ENCODE assay signal across 8 mouse cellular contexts in the genomic region with DNA sequence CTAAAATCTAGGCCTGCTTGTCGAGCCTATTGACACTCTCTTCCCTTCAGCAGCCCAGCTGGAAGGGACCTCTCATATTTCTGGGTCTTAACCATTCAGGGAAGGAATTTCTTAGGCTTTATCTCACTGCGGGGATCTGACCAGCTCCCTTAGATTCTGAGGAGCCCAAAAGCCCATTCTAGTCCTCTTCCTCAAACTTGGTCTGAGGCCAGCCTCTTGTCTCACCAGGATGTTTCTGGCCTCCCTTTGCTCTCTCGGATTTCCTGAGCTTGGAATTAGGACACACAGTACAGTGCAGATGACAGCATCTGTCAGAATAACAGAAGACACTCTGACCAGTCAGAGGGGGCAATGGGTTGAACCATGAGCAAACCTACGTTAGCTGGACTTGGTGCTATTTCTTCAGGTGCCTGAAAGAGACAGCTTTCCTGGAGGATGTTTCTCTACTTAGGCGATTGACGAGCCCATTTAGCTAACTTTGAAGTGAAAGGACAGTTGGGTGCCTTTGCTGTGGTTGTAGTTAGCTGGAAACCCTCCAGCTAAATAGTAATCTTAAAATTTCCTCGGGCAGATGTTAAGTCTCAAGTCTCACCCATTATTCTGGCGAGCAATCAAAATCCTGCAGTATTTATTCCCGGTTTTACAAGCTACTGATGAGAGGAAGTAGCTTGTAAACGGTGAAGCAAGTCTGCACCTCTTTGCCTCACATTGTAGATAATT. TPM values are rescaled to one million over a fixed set of nuclear protein-coding genes. Genes with fewer than 3 reads are reported as not detected.
DNase-seq lines count a peak whose midpoint lies in the region; ATAC-seq and TF ChIP-seq lines count a peak whose summit lies in the region.

No protein-coding gene starts in this region.

- no peak overlapping the region for H3K27ac ChIP-seq in forebrain, embryonic 11.5 days (ENCODE audit: low read depth, low read length)
- no peak overlapping the region for H3K27ac ChIP-seq in hindbrain, embryonic 13.5 days
- no peak overlapping the region for H3K27ac ChIP-seq in liver, embryonic 11.5 days (ENCODE audit: low read depth, low read length)
- H3K27ac ChIP-seq in neural tube, embryonic 13.5 days (replicated peaks): no peak overlapping the region

- no peaks in the 10 kb centered on the region for H3K27me3 ChIP-seq in G1E (ENCODE audit: insufficient read depth, low read length)
- H3K27me3 ChIP-seq in forebrain, embryonic 11.5 days (ENCODE audit: control insufficient read depth, insufficient read depth, low read length): no peaks in the 10 kb centered on the region
- no peaks in the 10 kb centered on the region for H3K27me3 ChIP-seq in hindbrain, embryonic 13.5 days
- no peaks in the 10 kb centered on the region for H3K27me3 ChIP-seq in liver, embryonic 11.5 days (replicated peaks; ENCODE audit: control insufficient read depth, insufficient read depth, low read length)
- no peaks in the 10 kb centered on the region for H3K27me3 ChIP-seq in neural tube, embryonic 13.5 days

- no peaks in the 10 kb centered on the region for H3K9me3 ChIP-seq in G1E (replicated peaks)
- H3K9me3 ChIP-seq in forebrain, embryonic 11.5 days (ENCODE audit: control insufficient read depth, low read length): no peaks in the 10 kb centered on the region
- no peaks in the 10 kb centered on the region for H3K9me3 ChIP-seq in hindbrain, embryonic 13.5 days
- no peaks in the 10 kb centered on the region for H3K9me3 ChIP-seq in liver, embryonic 11.5 days (ENCODE audit: control insufficient read depth, low read length)
- H3K9me3 ChIP-seq in neural tube, embryonic 13.5 days: no peaks in the 10 kb centered on the region

- H3K9ac ChIP-seq in forebrain, embryonic 11.5 days (ENCODE audit: low read length): peak overlapping the region; percentile 27; the same call in 1 of the 2 replicates
- peak overlapping the region; percentile 97 for H3K9ac ChIP-seq in hindbrain, embryonic 13.5 days
- H3K9ac ChIP-seq in liver, embryonic 11.5 days (ENCODE audit: low read depth, low read length): peak overlapping the region; percentile 70
- H3K9ac ChIP-seq in neural tube, embryonic 13.5 days: peak overlapping the region; percentile 95

- no peak for ATAC-seq in G1E (ENCODE audit: extremely low read depth, insufficient number of reproducible peaks, low FRiP score, poor library complexity, severe bottlenecking)
- no peak for ATAC-seq in forebrain, embryonic 11.5 days (replicated peaks; ENCODE audit: low FRiP score)
- ATAC-seq in hindbrain, embryonic 13.5 days (ENCODE audit: low FRiP score): no peak
- ATAC-seq in liver, embryonic 11.5 days (replicated peaks; ENCODE audit: low FRiP score): no peak
- ATAC-seq in neural tube, embryonic 13.5 days (ENCODE audit: low read depth): no peak

- H3K4me2 ChIP-seq in forebrain, embryonic 11.5 days (ENCODE audit: low read depth, low read length, severe bottlenecking): peak overlapping the region; percentile 81
- peak overlapping the region; percentile 72 for H3K4me2 ChIP-seq in hindbrain, embryonic 13.5 days
- H3K4me2 ChIP-seq in liver, embryonic 11.5 days: peak overlapping the region; percentile 74
- H3K4me2 ChIP-seq in neural tube, embryonic 13.5 days: peak overlapping the region; percentile 59

- H3K4me3 ChIP-seq in G1E (ENCODE audit: low read depth, low read length): peak overlapping the region; percentile 90; the same call in 1 of the 2 replicates
- H3K4me3 ChIP-seq in forebrain, embryonic 11.5 days (ENCODE audit: low read depth, low read length): peak overlapping the region; percentile 94
- peak overlapping the region; percentile 96 for H3K4me3 ChIP-seq in hindbrain, embryonic 13.5 days
- H3K4me3 ChIP-seq in liver, embryonic 11.5 days (ENCODE audit: low read depth, low read length): peak overlapping the region; percentile 93
- H3K4me3 ChIP-seq in neural tube, embryonic 13.5 days: peak overlapping the region; percentile 97

- TF ChIP-seq CTCF in G1E (IDR thresholded peaks at IDR 0.05; ENCODE audit: low read depth, low read length): no peak

- 66% methylated on average over 10 of the region's 10 CpGs for WGBS in forebrain, embryonic 11.5 days
- WGBS in hindbrain, embryonic 13.5 days: 65% methylated on average over 10 of the region's 10 CpGs
- 53% methylated on average over 10 of the region's 10 CpGs for WGBS in liver, embryonic 11.5 days
- 26% methylated on average over 10 of the region's 10 CpGs for WGBS in neural tube, embryonic 13.5 days

- peaks cover 8% of the 10 kb centered on the region for H3K36me3 ChIP-seq in G1E (replicated peaks)
- H3K36me3 ChIP-seq in forebrain, embryonic 11.5 days (ENCODE audit: control insufficient read depth, insufficient read depth, low read length): no peaks in the 10 kb centered on the region
- no peaks in the 10 kb centered on the region for H3K36me3 ChIP-seq in hindbrain, embryonic 13.5 days
- H3K36me3 ChIP-seq in liver, embryonic 11.5 days (ENCODE audit: control insufficient read depth, insufficient read depth, low read length): no peaks in the 10 kb centered on the region
- no peaks in the 10 kb centered on the region for H3K36me3 ChIP-seq in neural tube, embryonic 13.5 days

- peaks cover 27% of the 10 kb centered on the region for H3K4me1 ChIP-seq in G1E (ENCODE audit: insufficient read depth, low read depth, low read length)
- H3K4me1 ChIP-seq in forebrain, embryonic 11.5 days (replicated peaks; ENCODE audit: control insufficient read depth, insufficient read depth, low read length): peaks cover 11% of the 10 kb centered on the region; the same call in 1 of the 2 replicates
- H3K4me1 ChIP-seq in hindbrain, embryonic 13.5 days (replicated peaks): peaks cover 36% of the 10 kb centered on the region
- peaks cover 17% of the 10 kb centered on the region for H3K4me1 ChIP-seq in liver, embryonic 11.5 days (replicated peaks; ENCODE audit: control insufficient read depth, insufficient read depth, low read length)
- H3K4me1 ChIP-seq in neural tube, embryonic 13.5 days (replicated peaks): peaks cover 36% of the 10 kb centered on the region

- DNase-seq in 416B (ENCODE audit: low read depth) (peak; percentile 41), G1E (ENCODE audit: low spot score) (no peak)
- no peak for DNase-seq in forebrain, embryonic 11.5 days (ENCODE audit: low spot score)
- DNase-seq in liver, embryonic 11.5 days (ENCODE audit: low spot score): no peak
- no peak for DNase-seq in layer of hippocampus, adult 9-11 months
- no peak for DNase-seq in layer of hippocampus, adult 8-10 months (ENCODE audit: low spot score in 2 of 2)

RNA-seq across cellular contexts. Expression of a gene that starts 1.0 kb away (rescaled TPM):
- total RNA-seq in G1E (2014; fragmentation: Nextera tagmentation) (22.5 and 35.5 TPM in 2 replicates), G1E (2017) (40.0 and 42.7 TPM in 2 replicates)
- 2.6 and 2.7 TPM in 2 replicates for polyA plus RNA-seq in G1E (2012)
- 74.1 and 74.6 TPM in 2 replicates for polyA plus RNA-seq in forebrain, embryonic 11.5 days (2014; fragmentation: Nextera tagmentation; extraction: Ambion mirVana)
- polyA plus RNA-seq in hindbrain, embryonic 13.5 days (2015; fragmentation: Nextera tagmentation; extraction: Ambion mirVana): 98.6 and 99.7 TPM in 2 replicates
- 50.8 and 54.8 TPM in 2 replicates for polyA plus RNA-seq in liver, embryonic 11.5 days (2014; fragmentation: Nextera tagmentation; extraction: Ambion mirVana)
- 82.8 and 92.2 TPM in 2 replicates for polyA plus RNA-seq in neural tube, embryonic 13.5 days (2015; fragmentation: Nextera tagmentation; extraction: Ambion mirVana)
- total RNA-seq in layer of hippocampus, adult 8-10 months (2022): 100 to 1,000 TPM in 2 of 4 experiments, 10 to 100 TPM in 2; 94.7 to 113 (median 102) TPM

RNA-seq across cellular contexts. Expression of a gene that starts 1.1 kb away (rescaled TPM):
- total RNA-seq in G1E (2014; fragmentation: Nextera tagmentation) (42.9 and 59.1 TPM in 2 replicates), G1E (2017) (20.2 and 24.1 TPM in 2 replicates)
- 6.6 and 10.1 TPM in 2 replicates for polyA plus RNA-seq in G1E (2012)
- 24.3 and 24.7 TPM in 2 replicates for polyA plus RNA-seq in forebrain, embryonic 11.5 days (2014; fragmentation: Nextera tagmentation; extraction: Ambion mirVana)
- polyA plus RNA-seq in hindbrain, embryonic 13.5 days (2015; fragmentation: Nextera tagmentation; extraction: Ambion mirVana): 13.1 and 14.9 TPM in 2 replicates
- 20.6 and 21.1 TPM in 2 replicates for polyA plus RNA-seq in liver, embryonic 11.5 days (2014; fragmentation: Nextera tagmentation; extraction: Ambion mirVana)
- polyA plus RNA-seq in neural tube, embryonic 13.5 days (2015; fragmentation: Nextera tagmentation; extraction: Ambion mirVana): 12.6 and 15.5 TPM in 2 replicates
- total RNA-seq in layer of hippocampus, adult 8-10 months (2022): 10 to 100 TPM; 47.0 to 53.1 (median 50.9) TPM

RNA-seq across cellular contexts. Expression of a gene that starts 40.4 kb away (rescaled TPM):
- total RNA-seq in G1E (2014; fragmentation: Nextera tagmentation) (34.9 and 42.7 TPM in 2 replicates), G1E (2017) (33.9 and 35.4 TPM in 2 replicates)
- 36.3 and 44.1 TPM in 2 replicates for polyA plus RNA-seq in G1E (2012)
- 54.4 and 57.3 TPM in 2 replicates for polyA plus RNA-seq in forebrain, embryonic 11.5 days (2014; fragmentation: Nextera tagmentation; extraction: Ambion mirVana)
- 42.7 and 46.4 TPM in 2 replicates for polyA plus RNA-seq in hindbrain, embryonic 13.5 days (2015; fragmentation: Nextera tagmentation; extraction: Ambion mirVana)
- 48.8 and 55.9 TPM in 2 replicates for polyA plus RNA-seq in liver, embryonic 11.5 days (2014; fragmentation: Nextera tagmentation; extraction: Ambion mirVana)
- 42.1 and 50.4 TPM in 2 replicates for polyA plus RNA-seq in neural tube, embryonic 13.5 days (2015; fragmentation: Nextera tagmentation; extraction: Ambion mirVana)
- total RNA-seq in layer of hippocampus, adult 8-10 months (2022): 10 to 100 TPM; 43.9 to 67.5 (median 51.1) TPM

RNA-seq across cellular contexts. Expression of a gene that starts 48.8 kb away (rescaled TPM):
- total RNA-seq in G1E (2014; fragmentation: Nextera tagmentation): 17.2 and 17.8 TPM in 2 replicates
- 8.0 and 16.0 TPM in 2 replicates for total RNA-seq in G1E (2017)
- 13.0 and 15.2 TPM in 2 replicates for polyA plus RNA-seq in G1E (2012)
- 18.5 and 21.3 TPM in 2 replicates for polyA plus RNA-seq in forebrain, embryonic 11.5 days (2014; fragmentation: Nextera tagmentation; extraction: Ambion mirVana)
- polyA plus RNA-seq in hindbrain, embryonic 13.5 days (2015; fragmentation: Nextera tagmentation; extraction: Ambion mirVana): 22.9 and 30.0 TPM in 2 replicates
- polyA plus RNA-seq in liver, embryonic 11.5 days (2014; fragmentation: Nextera tagmentation; extraction: Ambion mirVana): 19.2 and 27.1 TPM in 2 replicates
- 24.3 and 29.0 TPM in 2 replicates for polyA plus RNA-seq in neural tube, embryonic 13.5 days (2015; fragmentation: Nextera tagmentation; extraction: Ambion mirVana)
- total RNA-seq in layer of hippocampus, adult 8-10 months (2022): 10 to 100 TPM; 22.3 to 28.2 (median 27.6) TPM

Comparison
In these comparisons a context has a peak if more than half of its experiments do, and no peak if none do; other contexts are left out.
1. H3K9ac ChIP-seq: peak in every context shown above with its lines; median percentile 97 in hindbrain, embryonic 13.5 days; 95 in neural tube, embryonic 13.5 days; 70 in liver, embryonic 11.5 days; 27 in forebrain, embryonic 11.5 days.
2. RNA of a gene that starts 1.0 kb away (polyA plus RNA-seq): 98.6 to 99.7 TPM in hindbrain, embryonic 13.5 days, 82.8 to 92.2 TPM in neural tube, embryonic 13.5 days, 74.1 to 74.6 TPM in forebrain, embryonic 11.5 days and 50.8 to 54.8 TPM in liver, embryonic 11.5 days; 2.6 to 2.7 TPM in G1E; every median in the first group is over 10 times any median in the second.
3. Peak in every context shown above with its lines, with median percentiles within 50 percentile points of each other: H3K4me3 ChIP-seq and H3K4me2 ChIP-seq.